Mouse (Mus musculus) cerebellum, adult 11-12 months (tissue): ENCODE data around the gene Dnajc24.
A peak's percentile ranks its signal among the peaks of the same experiment; 100 is the strongest.

Experiments
- DNase-seq: peaks from one replicate; pipeline ENCODE4 v3.0.0; 2022

The Dnajc24 gene

DNA sequence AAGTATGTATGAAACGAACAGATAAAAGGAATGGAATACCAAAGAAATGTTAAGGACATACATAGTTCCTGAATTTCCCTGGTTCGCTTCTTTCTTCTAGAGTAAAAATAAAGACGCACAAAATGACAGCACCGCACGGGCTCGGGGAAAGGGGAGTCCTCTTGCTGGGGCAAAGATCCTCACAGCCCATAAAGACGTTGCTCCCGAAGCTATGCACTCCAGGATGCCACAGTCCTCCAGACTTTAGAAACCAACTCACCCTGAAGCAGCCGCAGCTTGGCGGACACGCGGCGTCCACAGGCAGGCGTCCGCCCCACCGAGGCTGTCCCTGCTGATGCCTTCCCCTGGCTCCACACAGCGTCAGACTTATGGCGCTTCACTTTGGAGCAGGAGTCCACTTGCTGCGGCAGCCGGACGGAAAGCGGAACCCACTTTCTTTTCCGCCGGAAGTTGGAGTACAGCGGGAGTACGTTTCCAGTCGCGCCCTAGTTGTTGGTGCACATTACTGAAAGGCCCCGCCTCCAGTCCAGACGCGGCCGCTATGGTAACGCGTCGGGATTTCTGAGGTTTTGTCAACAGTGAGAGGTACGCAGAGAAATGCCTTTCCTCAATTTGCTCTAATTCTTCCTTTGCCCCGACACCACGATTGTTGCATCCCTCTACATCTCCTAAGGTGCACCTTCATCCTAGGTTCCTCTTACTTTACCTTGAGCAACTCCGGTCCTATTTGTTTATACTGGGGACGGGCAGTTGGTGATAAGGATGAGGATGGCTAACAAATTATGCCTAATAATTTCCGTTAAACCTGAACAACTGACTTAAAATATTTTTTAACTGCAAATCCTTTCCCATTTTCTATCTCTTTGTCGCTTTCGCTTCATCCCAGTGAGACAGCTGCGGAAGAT is at the start of gene Dnajc24:
Gene Dnajc24, minus strand, starts transcription at position 715 of the 905 bp plus-strand sequence.
- peak; percentile 87 for DNase-seq

GRCm38 (mm10) chr2:106046686-106047085 is 43.3 kb upstream of the Dnajc24 start:
- DNase-seq: no peak

- DNase-seq: no peak
These were observed 39.1 kb upstream of the Dnajc24 start for GRCm38 (mm10) chr2:106042495-106042894.

- DNase-seq: no peak
These were observed 38.6 kb upstream of the Dnajc24 start for GRCm38 (mm10) chr2:106041961-106042360.

DNA sequence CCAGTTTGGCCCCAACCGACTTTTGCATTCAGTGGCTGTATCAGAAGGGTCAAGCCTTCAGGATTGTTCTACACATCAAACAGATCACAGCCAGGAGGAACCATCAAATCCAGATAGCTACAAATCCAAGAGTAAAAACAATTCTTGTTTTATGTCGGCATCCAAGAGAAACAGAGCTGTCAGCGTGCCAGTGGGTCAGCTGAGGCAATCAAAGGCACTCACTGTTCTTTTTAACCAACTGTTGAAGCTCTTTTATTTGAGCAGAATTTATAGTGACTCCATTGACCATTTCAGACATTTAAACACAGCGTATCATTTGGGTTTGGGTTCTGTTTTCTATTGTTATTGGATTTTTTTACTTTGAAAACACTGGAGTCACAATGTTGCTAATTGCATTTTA is 34.9 kb upstream of the Dnajc24 start:
- no peak for DNase-seq

- DNase-seq: no peak
These were observed 21.5 kb upstream of the Dnajc24 start for GRCm38 (mm10) chr2:106024895-106025294.

- no peak for DNase-seq
These were observed 5.1 kb upstream of the Dnajc24 start for GRCm38 (mm10) chr2:106008415-106008814.

GRCm38 (mm10) chr2:105987999-105988398 is 15.3 kb downstream of the Dnajc24 start:
- DNase-seq: no peak

- no peak for DNase-seq
These were observed 16.2 kb downstream of the Dnajc24 start for GRCm38 (mm10) chr2:105987131-105987530.

GRCm38 (mm10) chr2:105985206-105985605 is 18.1 kb downstream of the Dnajc24 start:
- DNase-seq: no peak

GRCm38 (mm10) chr2:105978065-105978464 is 25.3 kb downstream of the Dnajc24 start:
- no peak for DNase-seq

- no peak for DNase-seq
These were observed 29.4 kb downstream of the Dnajc24 start for GRCm38 (mm10) chr2:105973941-105974340.

DNA sequence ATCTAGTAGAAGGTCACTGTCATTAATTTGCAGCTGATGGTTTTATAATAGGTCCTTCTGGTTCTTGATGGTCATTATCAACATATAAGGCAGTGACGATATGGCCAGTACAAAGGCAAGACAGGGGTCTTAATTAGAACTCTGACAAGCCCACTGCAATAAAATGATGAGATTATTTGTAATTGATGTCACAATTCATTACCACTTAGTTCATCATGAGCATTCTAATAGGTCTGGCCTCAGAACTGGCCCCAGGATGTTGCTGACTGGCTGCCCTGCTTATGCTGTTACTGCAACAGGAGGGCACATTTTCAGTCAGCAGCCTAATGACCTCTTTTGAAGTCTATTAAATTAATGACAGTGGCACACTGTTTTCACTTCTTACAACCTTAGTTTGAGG is 39.9 kb downstream of the Dnajc24 start:
- no peak for DNase-seq

DNA sequence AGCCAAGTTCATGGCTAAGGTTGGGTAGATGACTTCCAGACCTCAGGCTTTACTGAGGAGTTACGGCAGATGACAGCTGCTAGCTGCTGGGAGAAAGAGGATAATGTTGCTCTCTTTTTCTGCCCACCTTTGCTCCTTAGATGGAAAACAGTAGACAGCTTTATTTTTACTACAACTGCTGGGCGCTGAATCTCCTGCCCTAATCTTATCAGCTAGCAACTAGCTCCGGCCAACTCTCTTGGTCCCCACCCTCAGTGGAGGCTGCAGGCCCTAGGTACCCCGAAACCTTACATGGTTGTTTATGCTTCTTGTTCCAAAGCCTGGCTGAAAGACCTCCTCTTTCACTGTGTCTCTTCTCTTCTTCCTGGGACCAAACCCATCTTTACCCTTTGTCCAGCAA is 49.5 kb downstream of the Dnajc24 start:
- DNase-seq: no peak

DNA sequence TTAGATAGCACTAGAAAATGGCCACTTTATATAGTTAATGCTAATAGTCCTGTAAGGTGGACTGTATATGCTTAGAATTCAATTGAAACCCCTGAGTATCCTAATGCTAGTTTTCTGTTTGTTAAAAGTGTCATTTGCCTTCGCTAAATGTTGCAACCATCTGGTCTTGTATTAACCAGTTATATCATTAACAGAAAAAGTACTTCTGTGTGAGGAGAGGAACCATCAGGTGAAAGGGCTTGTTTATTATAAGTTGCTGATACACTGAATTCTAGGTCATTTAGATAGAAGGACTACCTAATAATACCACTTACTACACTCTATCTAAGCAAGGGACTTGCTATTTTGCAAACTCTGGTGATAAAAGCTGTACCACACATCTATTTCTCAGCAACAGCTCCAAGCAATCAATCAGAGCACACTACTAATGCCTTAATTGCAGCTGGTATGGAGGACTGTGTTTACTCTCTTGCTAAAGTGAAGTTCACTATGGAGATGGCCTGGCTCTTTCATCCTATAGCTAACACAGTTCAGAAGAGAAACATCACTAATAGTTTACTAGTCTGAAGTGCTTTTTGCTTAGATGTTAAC is 51.9 kb downstream of the Dnajc24 start:
- DNase-seq: no peak

GRCm38 (mm10) chr2:105950131-105950530 is 53.2 kb downstream of the Dnajc24 start:
- DNase-seq: no peak

DNA sequence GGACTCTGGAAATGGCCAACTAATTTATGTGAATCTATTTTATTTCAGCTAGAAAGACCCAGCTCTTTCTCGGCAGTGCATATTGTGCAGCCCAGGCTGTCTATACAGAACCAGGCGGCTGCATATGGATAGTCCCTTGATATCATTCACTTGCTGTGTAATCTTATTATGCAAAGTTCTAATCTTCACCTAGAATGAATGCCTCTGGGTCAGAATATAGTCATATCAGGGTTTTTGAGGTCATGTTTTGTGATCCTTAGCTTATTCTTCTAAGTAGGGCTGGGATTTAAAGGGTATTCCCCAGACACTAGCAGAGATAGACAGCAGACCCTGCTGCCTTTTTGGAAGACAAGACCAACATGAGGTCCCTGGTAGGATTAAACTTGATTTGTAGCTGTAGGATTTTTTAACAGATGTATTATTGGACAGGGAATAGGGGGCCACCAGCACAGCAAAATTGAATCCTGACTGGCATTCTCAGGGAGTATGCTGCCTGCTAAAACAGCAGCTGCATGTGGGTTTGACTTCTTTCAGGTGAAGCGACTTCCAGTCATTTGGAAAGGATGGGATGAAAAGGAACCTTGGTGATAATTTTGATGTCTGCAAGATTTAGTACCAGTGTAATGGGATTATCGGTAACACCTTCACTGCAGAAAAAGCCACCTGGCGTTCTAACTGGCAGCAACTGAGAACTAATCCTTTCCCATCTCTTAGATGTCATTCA is 85.6 kb downstream of the Dnajc24 start:
- DNase-seq: no peak
